Mouse (Mus musculus): ENCODE measurements around the gene Ttc28. TPM values are rescaled to one million over a fixed set of nuclear protein-coding genes. Genes with fewer than 3 reads are reported as not detected.

Gene Ttc28
- polyA plus RNA-seq, 1 experiment from 2014 or later: 12.9 TPM

DNA sequence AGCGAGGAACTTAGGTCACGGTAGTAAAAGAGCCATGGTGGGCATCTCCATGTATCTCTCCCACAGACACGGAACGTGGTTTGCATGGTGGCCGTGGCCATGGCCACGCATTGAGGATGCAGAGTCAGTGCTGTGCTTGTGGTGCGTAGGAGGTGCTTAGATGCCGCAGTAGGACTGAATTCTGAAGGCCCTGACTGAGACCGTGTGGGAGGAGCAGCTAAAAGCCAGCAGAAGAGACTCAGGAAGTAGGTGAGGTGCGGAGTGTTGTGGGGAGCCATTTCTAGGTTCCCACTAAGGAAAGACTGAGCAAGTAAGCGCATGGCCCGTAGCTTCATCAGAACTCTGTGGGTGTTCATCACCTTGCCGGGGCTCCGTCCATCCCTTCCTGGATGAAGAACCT, 271.0 kb downstream of the Ttc28 start:
- Histone ChIP-seq H3K4me3 (ENCODE audit: low read depth, low read length) (no peak overlapping the region), H3K36me3 (ENCODE audit: control insufficient read depth, insufficient read depth, low read length) (no peaks in the 10 kb centered on the region), H3K9ac (ENCODE audit: low read length) (no peak overlapping the region), H3K9me3 (ENCODE audit: control insufficient read depth, low read length) (no peaks in the 10 kb centered on the region), H3K4me2 (ENCODE audit: low read depth, severe bottlenecking) (no peak overlapping the region), H3K27ac (replicated peaks; ENCODE audit: low read depth, low read length) (no peak overlapping the region), H3K27me3 (ENCODE audit: control insufficient read depth, insufficient read depth, low read length) (no peaks in the 10 kb centered on the region), H3K4me1 (ENCODE audit: control insufficient read depth, insufficient read depth, low read length) (peaks cover 33% of the 10 kb centered on the region)
- ATAC-seq (ENCODE audit: insufficient number of reproducible peaks, low FRiP score, low TSS enrichment, low read depth): no peak
- WGBS: 96% methylated on average over 14 of the region's 14 CpGs
- no peak for DNase-seq (ENCODE audit: low spot score)

DNA sequence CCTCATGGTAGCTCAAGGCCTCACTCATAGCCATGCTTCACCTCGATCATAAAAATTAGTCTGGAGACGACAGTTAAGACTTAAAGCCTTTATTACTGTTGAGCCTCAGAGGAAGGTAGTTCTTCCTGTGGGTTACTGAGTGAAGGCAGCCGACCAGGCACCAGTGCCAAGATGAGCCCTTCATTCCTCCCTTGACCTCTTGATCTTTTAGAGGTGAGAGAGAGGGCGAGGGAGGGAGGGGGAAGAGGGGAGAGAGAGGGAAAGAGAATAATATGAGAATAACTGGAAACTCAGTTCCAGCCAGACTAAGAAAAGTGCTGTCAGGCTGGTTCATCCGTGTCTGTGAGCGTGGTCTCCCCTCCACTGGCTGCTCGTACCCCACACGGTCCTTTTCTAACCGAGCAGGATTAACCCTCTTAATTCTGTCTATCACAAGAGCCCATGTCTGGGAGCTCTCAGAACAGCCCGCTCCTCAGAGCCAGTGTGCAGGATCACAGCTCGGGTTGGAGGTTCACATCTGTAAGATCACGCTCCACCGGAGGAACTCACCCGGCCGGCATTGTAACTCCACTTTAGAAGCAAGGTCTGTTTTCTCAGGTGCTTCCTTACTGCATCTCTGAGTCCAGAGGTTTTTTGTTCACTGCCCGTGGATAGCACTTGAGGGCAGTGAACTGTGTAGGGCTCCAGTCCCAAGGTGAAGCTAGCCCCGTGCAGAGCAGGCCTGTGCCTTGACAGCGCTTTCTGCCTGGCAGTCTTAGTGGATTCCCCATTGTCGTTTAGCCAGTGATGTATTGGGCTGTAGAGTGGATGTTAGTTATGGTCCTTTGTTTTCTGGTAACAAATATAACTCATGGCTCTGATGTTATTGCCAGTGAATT, 272.5 kb downstream of the Ttc28 start:
- peak; percentile 59 for DNase-seq (ENCODE audit: low spot score)
- WGBS: 22% methylated on average over 19 of the region's 19 CpGs
- H3K4me2 ChIP-seq (ENCODE audit: low read depth, severe bottlenecking): no peak overlapping the region

DNA sequence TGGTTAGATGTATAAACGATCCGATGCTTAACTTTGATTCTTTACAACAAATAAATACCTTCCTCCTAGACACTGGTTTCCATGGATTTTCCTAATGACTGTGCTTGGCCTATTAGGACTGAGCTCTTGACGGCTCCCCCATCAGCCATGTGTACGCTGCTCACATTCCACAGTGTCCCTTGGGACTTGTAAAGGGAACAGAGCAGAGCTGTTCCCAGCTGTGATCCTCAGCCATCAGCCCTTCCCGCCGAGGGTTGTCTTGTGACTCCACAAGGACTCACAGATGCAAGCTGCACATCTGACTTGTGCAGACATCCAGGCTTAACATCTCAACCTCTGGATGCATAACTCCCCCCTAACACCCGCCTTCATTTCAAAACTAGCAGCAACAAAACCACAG, 275.0 kb downstream of the Ttc28 start:
- ATAC-seq (ENCODE audit: insufficient number of reproducible peaks, low FRiP score, low TSS enrichment, low read depth) (peak; percentile 80), DNase-seq (ENCODE audit: low spot score) (peak; percentile 71)
- H3K27me3 ChIP-seq (ENCODE audit: control insufficient read depth, insufficient read depth, low read length): no peaks in the 10 kb centered on the region
- no peak overlapping the region for H3K27ac ChIP-seq (replicated peaks; ENCODE audit: low read depth, low read length)
- WGBS: 23% methylated on average over 7 of the region's 7 CpGs
- H3K9me3 ChIP-seq (ENCODE audit: control insufficient read depth, low read length): no peaks in the 10 kb centered on the region
- H3K36me3 ChIP-seq (ENCODE audit: control insufficient read depth, insufficient read depth, low read length): no peaks in the 10 kb centered on the region
- H3K4me3 ChIP-seq (ENCODE audit: low read depth, low read length): no peak overlapping the region
- no peak overlapping the region for H3K9ac ChIP-seq (ENCODE audit: low read length)
- H3K4me1 ChIP-seq (ENCODE audit: control insufficient read depth, insufficient read depth, low read length): peaks cover 42% of the 10 kb centered on the region
- H3K4me2 ChIP-seq (ENCODE audit: low read depth, severe bottlenecking): no peak overlapping the region

More for the DNA sequence above, 272.5 kb downstream of the Ttc28 start:
- no peak for ATAC-seq (ENCODE audit: insufficient number of reproducible peaks, low FRiP score, low TSS enrichment, low read depth)
- H3K9me3 ChIP-seq (ENCODE audit: control insufficient read depth, low read length): no peaks in the 10 kb centered on the region
- H3K4me1 ChIP-seq (ENCODE audit: control insufficient read depth, insufficient read depth, low read length): peaks cover 35% of the 10 kb centered on the region
- H3K27ac ChIP-seq (replicated peaks; ENCODE audit: low read depth, low read length): no peak overlapping the region
- no peaks in the 10 kb centered on the region for H3K27me3 ChIP-seq (ENCODE audit: control insufficient read depth, insufficient read depth, low read length)
- no peak overlapping the region for H3K4me3 ChIP-seq (ENCODE audit: low read depth, low read length)
- no peak overlapping the region; the same call in 1 of the 2 replicates for H3K9ac ChIP-seq (ENCODE audit: low read length)
- no peaks in the 10 kb centered on the region for H3K36me3 ChIP-seq (ENCODE audit: control insufficient read depth, insufficient read depth, low read length)

DNA sequence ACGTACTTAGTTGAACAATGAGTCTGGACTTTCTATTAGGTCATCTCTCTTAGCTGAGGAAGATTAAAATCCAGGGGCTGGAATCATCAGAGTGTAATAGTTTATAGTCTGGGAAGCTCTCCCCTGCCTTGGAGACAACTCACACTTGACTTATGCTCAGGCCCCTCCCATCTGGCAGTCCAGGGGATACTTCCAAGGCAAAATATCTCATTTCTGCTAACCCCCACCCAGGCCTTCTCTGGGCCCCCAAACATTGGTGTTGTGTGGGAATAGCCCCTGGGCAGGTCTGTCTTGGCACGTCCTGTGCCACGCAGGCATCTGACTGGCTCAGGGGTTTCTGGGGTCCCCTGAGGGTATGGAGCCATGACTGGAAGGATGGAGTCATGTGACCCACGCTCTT, 275.7 kb downstream of the Ttc28 start:
- DNase-seq (ENCODE audit: low spot score) (no peak), ATAC-seq (ENCODE audit: insufficient number of reproducible peaks, low FRiP score, low TSS enrichment, low read depth) (no peak)
- 86% methylated on average over 4 of the region's 4 CpGs for WGBS
- Histone ChIP-seq H3K9ac (ENCODE audit: low read length) (no peak overlapping the region), H3K4me2 (ENCODE audit: low read depth, severe bottlenecking) (no peak overlapping the region), H3K27ac (replicated peaks; ENCODE audit: low read depth, low read length) (no peak overlapping the region), H3K4me3 (ENCODE audit: low read depth, low read length) (no peak overlapping the region), H3K9me3 (ENCODE audit: control insufficient read depth, low read length) (no peaks in the 10 kb centered on the region), H3K36me3 (ENCODE audit: control insufficient read depth, insufficient read depth, low read length) (no peaks in the 10 kb centered on the region), H3K27me3 (ENCODE audit: control insufficient read depth, insufficient read depth, low read length) (no peaks in the 10 kb centered on the region), H3K4me1 (ENCODE audit: control insufficient read depth, insufficient read depth, low read length) (peaks cover 48% of the 10 kb centered on the region)

DNA sequence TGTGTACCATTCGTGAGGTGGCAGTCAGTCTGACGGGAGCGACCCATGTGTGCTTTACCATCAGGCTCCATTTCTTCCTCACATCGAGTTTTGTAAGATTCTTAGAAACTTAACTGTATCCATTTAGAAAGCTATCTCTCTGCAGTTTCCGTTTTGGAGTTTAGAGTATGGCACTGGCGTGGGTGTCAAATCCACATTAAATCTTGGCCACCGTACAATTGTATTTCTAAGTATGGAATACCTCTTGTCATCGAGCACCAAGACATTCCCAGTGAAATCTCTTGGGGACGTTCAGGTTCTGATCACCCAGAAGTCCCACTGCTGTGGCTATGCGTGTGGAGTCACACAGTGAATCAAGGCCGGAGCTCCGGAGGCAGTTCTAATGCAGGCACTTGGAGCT, 276.3 kb downstream of the Ttc28 start:
- no peaks in the 10 kb centered on the region for H3K9me3 ChIP-seq (ENCODE audit: control insufficient read depth, low read length)
- DNase-seq (ENCODE audit: low spot score) (no peak), ATAC-seq (ENCODE audit: insufficient number of reproducible peaks, low FRiP score, low TSS enrichment, low read depth) (no peak)
- no peaks in the 10 kb centered on the region for H3K27me3 ChIP-seq (ENCODE audit: control insufficient read depth, insufficient read depth, low read length)
- no peak overlapping the region for H3K9ac ChIP-seq (ENCODE audit: low read length)
- no peak overlapping the region for H3K4me3 ChIP-seq (ENCODE audit: low read depth, low read length)
- 94% methylated on average over 12 of the region's 12 CpGs for WGBS
- no peak overlapping the region for H3K27ac ChIP-seq (replicated peaks; ENCODE audit: low read depth, low read length)
- no peak overlapping the region for H3K4me2 ChIP-seq (ENCODE audit: low read depth, severe bottlenecking)
- peaks cover 54% of the 10 kb centered on the region for H3K4me1 ChIP-seq (ENCODE audit: control insufficient read depth, insufficient read depth, low read length)
- no peaks in the 10 kb centered on the region for H3K36me3 ChIP-seq (ENCODE audit: control insufficient read depth, insufficient read depth, low read length)

DNA sequence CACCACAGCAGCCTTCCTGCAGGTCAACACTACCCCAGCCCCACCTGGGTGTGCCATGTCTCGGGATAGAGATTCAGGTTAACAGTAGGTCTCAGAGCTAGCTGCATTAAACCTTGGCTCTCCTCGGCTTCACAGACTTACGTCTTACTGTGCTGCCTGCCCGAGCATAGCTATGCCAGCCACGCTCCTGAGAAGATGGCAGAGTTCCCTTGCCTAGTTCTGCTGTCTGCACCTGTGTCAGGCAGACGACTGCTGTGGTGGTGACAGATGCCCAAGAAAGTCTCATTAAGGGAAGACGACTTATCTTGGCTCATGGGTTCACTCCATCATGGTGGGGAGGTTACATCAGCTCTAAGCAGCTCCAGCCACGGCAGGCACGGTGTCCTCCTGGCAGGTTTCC, 278.7 kb downstream of the Ttc28 start:
- 89% methylated on average over 9 of the region's 9 CpGs for WGBS
- ATAC-seq (ENCODE audit: insufficient number of reproducible peaks, low FRiP score, low TSS enrichment, low read depth): no peak
- no peaks in the 10 kb centered on the region for H3K9me3 ChIP-seq (ENCODE audit: control insufficient read depth, low read length)
- no peaks in the 10 kb centered on the region for H3K36me3 ChIP-seq (ENCODE audit: control insufficient read depth, insufficient read depth, low read length)
- no peak overlapping the region for H3K9ac ChIP-seq (ENCODE audit: low read length)
- no peak overlapping the region for H3K4me3 ChIP-seq (ENCODE audit: low read depth, low read length)
- H3K4me1 ChIP-seq (ENCODE audit: control insufficient read depth, insufficient read depth, low read length): peaks cover 45% of the 10 kb centered on the region
- no peak for DNase-seq (ENCODE audit: low spot score)
- no peak overlapping the region for H3K4me2 ChIP-seq (ENCODE audit: low read depth, severe bottlenecking)
- H3K27ac ChIP-seq (replicated peaks; ENCODE audit: low read depth, low read length): no peak overlapping the region
- H3K27me3 ChIP-seq (ENCODE audit: control insufficient read depth, insufficient read depth, low read length): no peaks in the 10 kb centered on the region

DNA sequence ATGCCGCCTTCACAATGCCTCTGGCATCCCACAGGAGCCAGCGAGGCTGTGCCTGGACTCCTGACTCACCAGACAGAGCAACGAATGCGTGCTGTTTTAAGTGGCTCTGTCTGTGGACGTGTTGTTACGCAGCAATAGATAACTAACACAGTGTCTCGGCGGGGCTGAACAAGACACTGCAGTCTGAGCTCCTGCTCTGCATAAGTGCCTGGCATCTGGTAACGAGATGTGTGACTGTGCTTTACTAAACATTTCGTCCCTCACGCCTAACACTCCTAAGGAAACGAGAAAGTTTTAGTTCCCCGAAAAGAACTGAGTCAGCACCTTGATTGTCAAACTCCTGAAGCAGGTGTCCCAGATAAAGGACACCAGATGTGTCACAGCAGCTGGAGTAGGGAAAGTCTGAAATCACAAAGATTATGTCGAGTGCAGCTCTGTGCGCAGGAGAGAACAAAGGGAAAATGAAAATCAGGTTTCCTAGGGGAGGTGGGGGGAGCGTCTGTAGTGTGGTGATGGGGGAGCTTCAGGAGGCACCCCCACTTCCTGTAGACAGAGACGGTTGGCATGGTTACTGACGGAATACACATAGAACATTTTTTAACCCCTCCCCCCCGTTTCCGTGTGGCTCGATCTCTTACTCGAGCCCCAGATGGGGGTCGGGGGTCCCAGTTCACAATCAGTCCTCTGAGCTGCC, 280.2 kb downstream of the Ttc28 start:
- peaks cover 41% of the 10 kb centered on the region for H3K4me1 ChIP-seq (ENCODE audit: control insufficient read depth, insufficient read depth, low read length)
- H3K36me3 ChIP-seq (ENCODE audit: control insufficient read depth, insufficient read depth, low read length): no peaks in the 10 kb centered on the region
- H3K9ac ChIP-seq (ENCODE audit: low read length): peak overlapping the region; percentile 23; the same call in 1 of the 2 replicates
- H3K4me3 ChIP-seq (ENCODE audit: low read depth, low read length): no peak overlapping the region
- no peaks in the 10 kb centered on the region for H3K9me3 ChIP-seq (ENCODE audit: control insufficient read depth, low read length)
- no peaks in the 10 kb centered on the region for H3K27me3 ChIP-seq (ENCODE audit: control insufficient read depth, insufficient read depth, low read length)
- 37% methylated on average over 23 of the region's 23 CpGs for WGBS
- H3K27ac ChIP-seq (replicated peaks; ENCODE audit: low read depth, low read length): 0 out of 2 replicates have a peak overlapping the region, but pooled peaks have one; percentile 3
- H3K4me2 ChIP-seq (ENCODE audit: low read depth, severe bottlenecking): peak overlapping the region; percentile 16; the same call in 1 of the 2 replicates
- no peak for ATAC-seq (ENCODE audit: insufficient number of reproducible peaks, low FRiP score, low TSS enrichment, low read depth)
- peak; percentile 53 for DNase-seq (ENCODE audit: low spot score)

DNA sequence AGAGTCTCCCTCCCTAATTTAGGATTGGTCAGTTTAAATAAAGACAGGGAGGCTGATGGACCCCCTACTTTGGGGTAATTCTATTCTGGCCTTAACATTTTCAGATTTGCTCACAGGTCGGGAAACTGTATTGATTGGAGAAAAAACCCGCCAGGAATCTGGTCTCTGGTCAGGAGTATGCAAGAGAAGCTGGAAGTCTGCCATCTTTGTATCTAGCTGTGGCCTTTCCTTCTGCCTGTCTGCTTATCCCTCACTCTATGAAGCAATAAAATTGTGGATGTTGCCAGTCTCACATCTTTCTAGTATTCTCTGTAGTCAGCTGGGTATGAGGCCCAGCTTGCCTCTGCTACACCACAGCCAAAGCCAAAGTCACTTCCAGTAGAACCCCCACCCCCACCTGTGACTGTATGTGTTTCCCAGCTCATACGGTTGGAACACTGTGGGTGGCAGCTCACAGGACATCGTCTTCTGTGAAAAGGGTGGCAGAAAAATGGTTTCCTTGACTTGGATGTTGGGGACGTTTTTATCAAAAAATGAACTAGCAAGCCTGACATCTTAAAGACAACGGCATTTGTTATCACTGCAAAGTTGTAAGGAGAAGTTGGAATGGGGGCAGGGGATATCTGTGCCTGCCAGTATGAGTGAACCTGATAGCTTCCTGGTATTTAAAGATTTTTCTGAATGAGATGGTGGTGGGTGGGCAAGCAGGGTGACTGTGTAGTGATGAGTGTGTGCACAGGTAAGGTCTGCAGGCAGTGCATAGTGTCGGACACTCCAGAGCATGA, 281.7 kb downstream of the Ttc28 start:
- DNase-seq (ENCODE audit: low spot score) (no peak), ATAC-seq (ENCODE audit: insufficient number of reproducible peaks, low FRiP score, low TSS enrichment, low read depth) (no peak)
- WGBS: 81% methylated on average over 7 of the region's 7 CpGs
- H3K27me3 ChIP-seq (ENCODE audit: control insufficient read depth, insufficient read depth, low read length): no peaks in the 10 kb centered on the region
- no peaks in the 10 kb centered on the region for H3K36me3 ChIP-seq (ENCODE audit: control insufficient read depth, insufficient read depth, low read length)
- peaks cover 36% of the 10 kb centered on the region for H3K4me1 ChIP-seq (ENCODE audit: control insufficient read depth, insufficient read depth, low read length)
- no peak overlapping the region for H3K4me3 ChIP-seq (ENCODE audit: low read depth, low read length)
- H3K27ac ChIP-seq (replicated peaks; ENCODE audit: low read depth, low read length): no peak overlapping the region
- no peaks in the 10 kb centered on the region for H3K9me3 ChIP-seq (ENCODE audit: control insufficient read depth, low read length)
- no peak overlapping the region for H3K4me2 ChIP-seq (ENCODE audit: low read depth, severe bottlenecking)
- no peak overlapping the region for H3K9ac ChIP-seq (ENCODE audit: low read length)
